ENCODE assay signal across 1 mouse cellular context in the genomic region with DNA sequence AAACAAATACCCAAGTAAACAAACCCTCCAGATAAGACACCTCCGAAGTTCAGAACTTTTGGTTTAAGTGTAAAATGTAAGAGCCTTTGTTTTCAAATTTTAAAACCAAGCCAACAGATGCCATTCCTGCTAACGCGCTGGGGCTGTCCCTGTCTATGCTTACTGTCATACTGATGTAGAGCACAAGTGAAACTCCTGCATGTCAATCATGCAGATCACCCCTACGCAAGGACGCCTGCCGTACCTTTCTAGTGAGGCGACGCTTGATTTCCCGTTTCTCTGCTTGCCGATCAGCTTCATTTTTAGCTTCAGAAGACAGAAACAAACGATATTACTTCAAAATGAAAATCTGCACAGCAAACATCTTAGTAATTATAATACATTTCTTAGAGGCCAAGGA.
TF ChIP-seq lines count a peak whose summit lies in the region.

No protein-coding gene starts in this region.

TF ChIP-seq in CH12.LX, 34 proteins besides CTCF, POLR2A, EP300 and RAD21 (continued from another document):
- TF ChIP-seq MAFK (IDR thresholded peaks at IDR 0.05; ENCODE audit: insufficient replicate concordance, low read length): no peak
- TF ChIP-seq ZC3H11A (IDR thresholded peaks at IDR 0.05; ENCODE audit: low read depth, low read length): no peak
- TF ChIP-seq CHD1 (IDR thresholded peaks at IDR 0.05; ENCODE audit: low read depth, low read length): no peak
- no peak for TF ChIP-seq SIN3A (IDR thresholded peaks at IDR 0.05; ENCODE audit: low read length)
- TF ChIP-seq NELFE (IDR thresholded peaks at IDR 0.05; ENCODE audit: low read depth, low read length): peak; percentile 30; the same call in 1 of the 2 replicates
